Mouse (Mus musculus) E14TG2a.4 (cell line): Measurements from ENCODE around the gene Gm12248.

ENCODE experiments used
- H3K27me3 ChIP-seq: 2 replicates; pipeline ENCODE4 v1.6.1; 2014; ENCODE audit warnings: low read length, control low read depth; ENCODE audit not compliant: insufficient read depth
- H3K36me3 ChIP-seq: 2 replicates; pipeline ENCODE4 v1.6.1; 2014; ENCODE audit warnings: low read length, control low read depth; ENCODE audit not compliant: insufficient read depth
- H3K4me1 ChIP-seq: replicated peaks from 2 replicates; pipeline ENCODE4 v1.6.1; 2014; ENCODE audit warnings: low read depth, low read length, control low read depth
- H3K4me3 ChIP-seq: replicated peaks from 2 replicates; pipeline ENCODE4 v1.5.1; 2014; ENCODE audit warnings: mild to moderate bottlenecking, low read length
- H3K9me3 ChIP-seq: 2 replicates; pipeline ENCODE4 v1.6.1; 2014; ENCODE audit warnings: low read length, control low read depth
- CTCF ChIP-seq: conservative IDR thresholded peaks from 2 replicates; pipeline ENCODE4 v1.5.1; 2014; ENCODE audit warnings: low read length
- NANOG ChIP-seq: IDR thresholded peaks from 2 replicates; pipeline ENCODE4 v1.6.1; 2014; ENCODE audit warnings: borderline replicate concordance, low read length, mixed read lengths
- POU5F1 ChIP-seq: IDR thresholded peaks from 2 replicates; pipeline ENCODE4 v1.6.1; 2014; ENCODE audit warnings: low read length, borderline replicate concordance

Gene Gm12248

GRCm38 (mm10) chr11:58033635-58034034, 59.3 kb downstream of the Gm12248 start:
- TF ChIP-seq NANOG (no peak), CTCF (no peak), POU5F1 (no peak)
- no peaks in the 10 kb centered on the region for H3K9me3 ChIP-seq
- peaks cover 23% of the 10 kb centered on the region for H3K36me3 ChIP-seq

GRCm38 (mm10) chr11:58031176-58031575, 61.8 kb downstream of the Gm12248 start:
- H3K9me3 ChIP-seq, result no peaks in the 10 kb centered on the region
- peaks cover 97% of the 10 kb centered on the region for H3K4me1 ChIP-seq
- peak overlapping the region; percentile 37 for H3K4me3 ChIP-seq

More at GRCm38 (mm10) chr11:58033635-58034034, 59.3 kb downstream of the Gm12248 start:
- H3K4me1 ChIP-seq, result peaks cover 95% of the 10 kb centered on the region
- H3K27me3 ChIP-seq, result no peaks in the 10 kb centered on the region
- H3K4me3 ChIP-seq, result no peak overlapping the region

GRCm38 (mm10) chr11:58029869-58030268, 63.1 kb downstream of the Gm12248 start:
- no peaks in the 10 kb centered on the region for H3K9me3 ChIP-seq
- H3K27me3 ChIP-seq, result no peaks in the 10 kb centered on the region
- peaks cover 98% of the 10 kb centered on the region for H3K4me1 ChIP-seq
- H3K4me3 ChIP-seq, result 0 out of 2 replicates have a peak overlapping the region, but pooled peaks have one; percentile 13
- peaks cover 32% of the 10 kb centered on the region for H3K36me3 ChIP-seq
- TF ChIP-seq NANOG, result no peak
- TF ChIP-seq CTCF, result no peak
- TF ChIP-seq POU5F1, result no peak

More at GRCm38 (mm10) chr11:58031176-58031575, 61.8 kb downstream of the Gm12248 start:
- no peaks in the 10 kb centered on the region for H3K27me3 ChIP-seq
- peaks cover 31% of the 10 kb centered on the region for H3K36me3 ChIP-seq
- TF ChIP-seq CTCF (no peak), POU5F1 (no peak), NANOG (no peak)

DNA sequence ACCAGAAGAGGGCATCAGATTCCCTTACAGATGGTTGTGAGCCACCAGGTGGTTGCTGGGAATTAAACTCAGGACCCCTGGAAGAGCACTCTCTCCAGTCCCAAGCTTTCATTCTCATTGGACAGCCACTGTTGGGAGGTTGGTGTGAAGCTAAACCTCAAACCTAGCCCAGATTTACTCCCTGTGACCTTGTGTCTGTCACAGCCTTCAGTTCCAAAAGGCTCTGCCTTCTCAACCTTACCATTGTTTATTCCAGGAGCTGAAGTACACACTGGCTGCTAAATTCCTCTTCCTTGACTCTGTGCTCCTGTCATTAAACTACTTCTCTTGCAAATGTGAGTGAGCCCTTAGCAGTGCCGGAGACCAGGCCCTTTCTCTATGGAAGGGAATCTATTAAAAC, 64.0 kb downstream of the Gm12248 start:
- TF ChIP-seq CTCF (no peak), POU5F1 (no peak)
- Histone ChIP-seq H3K9me3 (no peaks in the 10 kb centered on the region), H3K27me3 (no peaks in the 10 kb centered on the region), H3K4me1 (peaks cover 98% of the 10 kb centered on the region), H3K4me3 (no peak overlapping the region), H3K36me3 (peaks cover 37% of the 10 kb centered on the region)

- Histone ChIP-seq H3K36me3 (peaks cover 41% of the 10 kb centered on the region), H3K9me3 (no peaks in the 10 kb centered on the region), H3K4me3 (0 out of 2 replicates have a peak overlapping the region, but pooled peaks have one; percentile 3), H3K4me1 (peaks cover 94% of the 10 kb centered on the region), H3K27me3 (no peaks in the 10 kb centered on the region)
- no peak for TF ChIP-seq NANOG
- no peak for TF ChIP-seq CTCF
- TF ChIP-seq POU5F1, result no peak
Observed at GRCm38 (mm10) chr11:58026860-58027259, 66.1 kb downstream of the Gm12248 start.

DNA sequence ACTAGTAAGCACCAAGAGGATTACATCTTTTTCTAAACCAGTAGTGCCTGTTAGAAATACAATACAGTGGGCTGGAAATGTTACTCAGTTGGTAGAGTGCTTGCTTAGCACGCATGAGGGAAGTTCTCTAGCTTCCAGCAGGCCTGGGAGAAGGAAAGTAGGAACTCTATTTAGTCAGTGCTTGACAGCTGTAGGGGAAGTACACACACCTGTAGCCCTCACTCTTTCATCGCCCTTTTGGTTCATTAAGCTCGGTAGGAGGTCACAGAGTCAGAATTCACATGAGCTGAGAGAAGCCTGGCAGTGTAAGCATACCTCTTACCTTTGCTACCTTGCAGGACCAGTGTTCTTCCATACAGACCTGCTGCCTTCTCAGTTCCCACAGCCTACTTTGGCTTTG, 66.6 kb downstream of the Gm12248 start:
- Histone ChIP-seq H3K27me3 (no peaks in the 10 kb centered on the region), H3K9me3 (no peaks in the 10 kb centered on the region), H3K4me1 (peaks cover 94% of the 10 kb centered on the region), H3K4me3 (no peak overlapping the region), H3K36me3 (peaks cover 43% of the 10 kb centered on the region)
- TF ChIP-seq NANOG, result no peak
- TF ChIP-seq POU5F1, result no peak
- TF ChIP-seq CTCF, result no peak

DNA sequence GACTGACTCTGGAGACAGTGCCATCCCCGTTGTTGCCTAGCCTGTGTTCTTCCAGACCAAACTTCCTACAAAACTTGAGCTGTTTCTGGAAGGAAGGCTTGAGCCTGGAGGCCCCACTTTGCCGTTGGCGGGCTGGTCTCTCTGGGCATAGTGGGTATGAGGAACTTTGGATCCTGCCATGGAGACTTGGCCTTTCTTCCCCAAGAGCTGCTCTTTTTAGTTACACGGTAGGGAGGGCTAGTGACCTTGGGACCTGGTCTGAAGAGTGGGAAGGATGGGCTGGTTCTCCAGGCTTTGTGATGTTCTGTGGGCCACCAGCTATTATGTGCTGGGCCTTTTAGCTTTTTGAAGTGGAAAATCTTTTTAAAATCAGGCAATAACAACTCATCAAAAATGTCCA, 67.1 kb downstream of the Gm12248 start:
- Histone ChIP-seq H3K36me3 (peaks cover 43% of the 10 kb centered on the region), H3K27me3 (no peaks in the 10 kb centered on the region), H3K4me3 (no peak overlapping the region), H3K9me3 (no peaks in the 10 kb centered on the region), H3K4me1 (peaks cover 94% of the 10 kb centered on the region)
- TF ChIP-seq POU5F1 (no peak), NANOG (no peak), CTCF (no peak)

- TF ChIP-seq NANOG (no peak), CTCF (no peak), POU5F1 (no peak)
- Histone ChIP-seq H3K36me3 (peaks cover 44% of the 10 kb centered on the region), H3K4me3 (no peak overlapping the region), H3K9me3 (no peaks in the 10 kb centered on the region), H3K27me3 (no peaks in the 10 kb centered on the region), H3K4me1 (peaks cover 94% of the 10 kb centered on the region)
Observed at GRCm38 (mm10) chr11:58024671-58025070, 68.3 kb downstream of the Gm12248 start.

DNA sequence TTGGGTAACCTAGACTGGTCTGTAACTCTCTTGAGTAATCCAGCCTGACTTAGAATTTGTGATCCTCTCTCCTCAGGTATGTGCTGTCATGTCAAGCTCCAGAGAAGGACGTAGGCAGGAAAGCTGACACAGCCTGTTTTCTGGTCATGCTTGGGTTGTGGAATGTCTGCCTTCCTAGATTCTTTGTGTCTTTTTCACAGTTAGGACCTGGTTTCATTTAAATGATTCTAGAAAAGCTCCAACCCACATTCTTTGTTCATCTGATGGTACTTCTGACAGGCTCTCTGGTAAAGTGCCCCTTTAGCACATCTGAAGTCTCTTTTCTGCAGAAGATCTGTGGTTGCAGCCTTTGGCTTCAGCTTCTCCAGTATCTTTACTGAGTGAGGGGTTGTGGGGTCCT, 68.7 kb downstream of the Gm12248 start:
- Histone ChIP-seq H3K27me3 (no peaks in the 10 kb centered on the region), H3K4me3 (no peak overlapping the region), H3K9me3 (no peaks in the 10 kb centered on the region), H3K36me3 (peaks cover 41% of the 10 kb centered on the region), H3K4me1 (peaks cover 94% of the 10 kb centered on the region)
- TF ChIP-seq NANOG (no peak), POU5F1 (no peak), CTCF (no peak)
